Mouse (Mus musculus) heart, embryonic 13.5 days (tissue): ENCODE data around the gene Ephb2. TPM values are rescaled to one million over a fixed set of nuclear protein-coding genes. Genes with fewer than 3 reads are reported as not detected.

Experiments used
- ATAC-seq: fragments of 200-750 bp; cut with Nextera tagmentation; 2 replicates; pipeline ENCODE4 v1.8.0; 2017; ENCODE audit warnings: moderate TSS enrichment; ENCODE audit not compliant: insufficient number of reproducible peaks, low FRiP score, low TSS enrichment; ENCODE audit errors: extremely low read depth
- H3K27ac ChIP-seq: fragments of 300-500 bp; sonication (generic); replicated peaks from 2 replicates; pipeline ENCODE4 v1.5.1; 2015; ENCODE audit warnings: moderate library complexity, mild to moderate bottlenecking, inconsistent platforms
- H3K27me3 ChIP-seq: fragments of 300-500 bp; sonication (generic); replicated peaks from 2 replicates; pipeline ENCODE4 v1.6.1; 2015; ENCODE audit warnings: mild to moderate bottlenecking, inconsistent platforms
- H3K36me3 ChIP-seq: fragments of 300-500 bp; sonication (generic); 2 replicates; pipeline ENCODE4 v1.6.1; 2015; ENCODE audit warnings: mild to moderate bottlenecking, inconsistent platforms
- H3K4me1 ChIP-seq: fragments of 300-500 bp; sonication (generic); 2 replicates; pipeline ENCODE4 v1.6.1; 2015; ENCODE audit warnings: inconsistent platforms
- H3K4me2 ChIP-seq: fragments of 300-500 bp; sonication (generic); 2 replicates; pipeline ENCODE4 v1.6.1; 2015; ENCODE audit warnings: inconsistent platforms, mild to moderate bottlenecking, moderate library complexity
- H3K4me3 ChIP-seq: fragments of 300-500 bp; sonication (generic); 2 replicates; pipeline ENCODE4 v1.5.1; 2015; ENCODE audit warnings: moderate library complexity, mild to moderate bottlenecking, inconsistent platforms
- H3K9ac ChIP-seq: fragments of 300-500 bp; sonication (generic); 2 replicates; pipeline ENCODE4 v1.6.1; 2015; ENCODE audit warnings: inconsistent platforms, mild to moderate bottlenecking, moderate library complexity
- H3K9me3 ChIP-seq: fragments of 300-500 bp; sonication (generic); 2 replicates; pipeline ENCODE4 v1.6.1; 2016; ENCODE audit warnings: inconsistent platforms
- WGBS: fragments of 180-500 bp; shearing (Covaris S2); methylation state at CpG from one replicate; pipeline ENCODE4 v1.1.7; 2015; ENCODE audit warnings: mixed read lengths; 5-methylcytosine and 5-hydroxymethylcytosine counted together
- polyA plus RNA-seq: library from polyadenylated mRNA; unstranded; fragments of >200 nt; fragmentation: Nextera tagmentation; extraction: Ambion mirVana; gene quantifications from 2 replicates; pipeline ENCODE4 v1.2.1, GENCODE M21; 2015

Ephb2 gene
- polyA plus RNA-seq, 1 experiment from 2014 or later = 1.2 TPM

GRCm38 (mm10) chr4:136816701-136817100 lies 19.1 kb downstream of the Ephb2 start:
- Histone ChIP-seq H3K4me2 (no peak overlapping the region), H3K9me3 (no peaks in the 10 kb centered on the region), H3K9ac (no peak overlapping the region), H3K27ac (no peak overlapping the region), H3K4me3 (no peak overlapping the region), H3K27me3 (peaks cover 25% of the 10 kb centered on the region), H3K4me1 (peaks cover 14% of the 10 kb centered on the region), H3K36me3 (no peaks in the 10 kb centered on the region)
- no peak for ATAC-seq
- WGBS = 23% methylated on average over 7 of the region's 7 CpGs

DNA sequence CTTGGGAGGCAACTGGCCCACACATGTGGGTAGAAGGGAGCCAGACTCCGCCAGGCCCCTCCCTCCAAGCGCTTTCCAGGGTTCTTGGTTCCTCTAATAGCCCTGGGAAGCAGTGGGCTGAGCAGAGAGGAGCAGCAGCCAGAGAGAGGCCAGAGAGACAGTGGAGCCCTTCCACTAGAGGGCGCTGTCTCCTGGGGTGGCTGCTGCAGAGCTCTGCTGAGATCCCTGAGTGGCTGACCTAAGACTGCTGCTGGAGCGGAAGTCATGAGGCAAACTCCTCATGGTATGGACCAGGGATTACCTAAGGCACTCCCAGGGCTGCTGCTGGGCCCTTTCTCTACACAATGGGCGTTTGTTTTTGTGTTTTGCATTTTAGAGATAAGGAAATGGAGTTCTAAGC lies 20.4 kb downstream of the Ephb2 start:
- no peak for ATAC-seq
- no peak overlapping the region for H3K27ac ChIP-seq
- no peaks in the 10 kb centered on the region for H3K36me3 ChIP-seq
- peaks cover 25% of the 10 kb centered on the region for H3K4me1 ChIP-seq
- WGBS = 60% methylated on average over 5 of the region's 5 CpGs
- peaks cover 13% of the 10 kb centered on the region for H3K27me3 ChIP-seq
- H3K9ac ChIP-seq = no peak overlapping the region
- H3K9me3 ChIP-seq = no peaks in the 10 kb centered on the region
- no peak overlapping the region for H3K4me3 ChIP-seq
- H3K4me2 ChIP-seq = no peak overlapping the region

GRCm38 (mm10) chr4:136812543-136812942 lies 23.2 kb downstream of the Ephb2 start:
- Histone ChIP-seq H3K4me3 (no peak overlapping the region), H3K9me3 (no peaks in the 10 kb centered on the region)
- 43% methylated on average over 4 of the region's 4 CpGs for WGBS

GRCm38 (mm10) chr4:136811596-136811995 lies 24.2 kb downstream of the Ephb2 start:
- no peaks in the 10 kb centered on the region for H3K27me3 ChIP-seq
- H3K4me3 ChIP-seq = no peak overlapping the region
- no peak for ATAC-seq
- 38% methylated on average over 6 of the region's 6 CpGs for WGBS
- no peaks in the 10 kb centered on the region for H3K36me3 ChIP-seq
- H3K4me1 ChIP-seq = peaks cover 36% of the 10 kb centered on the region
- no peaks in the 10 kb centered on the region for H3K9me3 ChIP-seq
- no peak overlapping the region for H3K4me2 ChIP-seq
- H3K27ac ChIP-seq = no peak overlapping the region
- H3K9ac ChIP-seq = no peak overlapping the region

More at GRCm38 (mm10) chr4:136812543-136812942, 23.2 kb downstream of the Ephb2 start:
- no peak overlapping the region for H3K27ac ChIP-seq
- no peak overlapping the region for H3K9ac ChIP-seq
- no peak for ATAC-seq
- H3K4me2 ChIP-seq = no peak overlapping the region
- H3K27me3 ChIP-seq = peaks cover under 1% of the 10 kb centered on the region
- peaks cover 30% of the 10 kb centered on the region for H3K4me1 ChIP-seq
- no peaks in the 10 kb centered on the region for H3K36me3 ChIP-seq

- no peak overlapping the region for H3K4me3 ChIP-seq
- no peak for ATAC-seq
- no peak overlapping the region for H3K27ac ChIP-seq
- no peaks in the 10 kb centered on the region for H3K36me3 ChIP-seq
- H3K9me3 ChIP-seq = no peaks in the 10 kb centered on the region
- peaks cover 22% of the 10 kb centered on the region for H3K27me3 ChIP-seq
- H3K4me1 ChIP-seq = peaks cover 45% of the 10 kb centered on the region
- 0 out of 2 replicates have a peak overlapping the region, but pooled peaks have one; percentile 28 for H3K9ac ChIP-seq
- 34% methylated on average over 11 of the region's 11 CpGs for WGBS
- H3K4me2 ChIP-seq = no peak overlapping the region
Observed at GRCm38 (mm10) chr4:136808478-136808877, 27.3 kb downstream of the Ephb2 start.

- no peaks in the 10 kb centered on the region for H3K36me3 ChIP-seq
- WGBS = 61% methylated on average over 11 of the region's 11 CpGs
- no peak for ATAC-seq
- no peaks in the 10 kb centered on the region for H3K9me3 ChIP-seq
- peaks cover 23% of the 10 kb centered on the region for H3K27me3 ChIP-seq
- H3K9ac ChIP-seq = no peak overlapping the region
- peaks cover 54% of the 10 kb centered on the region for H3K4me1 ChIP-seq
- H3K4me3 ChIP-seq = no peak overlapping the region
- H3K4me2 ChIP-seq = no peak overlapping the region
- no peak overlapping the region for H3K27ac ChIP-seq
Observed at GRCm38 (mm10) chr4:136807448-136808009, 28.3 kb downstream of the Ephb2 start.

DNA sequence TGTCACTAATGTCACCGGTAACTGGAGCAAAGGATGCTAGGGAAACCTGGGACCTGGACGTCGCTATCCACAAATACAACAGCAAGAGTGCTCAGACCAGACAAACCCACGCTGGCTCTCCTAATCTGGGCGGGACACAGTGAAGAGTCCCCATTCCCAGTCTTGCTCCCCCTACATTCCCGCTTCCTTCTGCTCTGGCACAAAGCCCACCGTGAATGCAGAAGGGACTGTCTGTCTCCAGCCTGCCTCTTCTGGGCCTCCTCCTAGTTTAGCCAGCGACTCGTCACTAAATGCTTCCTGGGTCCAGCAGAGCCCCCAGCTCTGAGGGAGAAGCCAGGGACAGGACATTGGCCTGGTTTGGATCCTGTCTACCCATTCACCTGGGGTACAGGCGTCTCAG lies 29.5 kb downstream of the Ephb2 start:
- Histone ChIP-seq H3K4me3 (no peak overlapping the region), H3K27me3 (peaks cover 28% of the 10 kb centered on the region), H3K36me3 (no peaks in the 10 kb centered on the region), H3K9ac (peak overlapping the region; percentile 50; the same call in 1 of the 2 replicates), H3K9me3 (no peaks in the 10 kb centered on the region), H3K4me1 (peaks cover 61% of the 10 kb centered on the region), H3K27ac (0 out of 2 replicates have a peak overlapping the region, but pooled peaks have one; percentile 32), H3K4me2 (no peak overlapping the region)
- no peak for ATAC-seq
- WGBS = 46% methylated on average over 10 of the region's 10 CpGs

DNA sequence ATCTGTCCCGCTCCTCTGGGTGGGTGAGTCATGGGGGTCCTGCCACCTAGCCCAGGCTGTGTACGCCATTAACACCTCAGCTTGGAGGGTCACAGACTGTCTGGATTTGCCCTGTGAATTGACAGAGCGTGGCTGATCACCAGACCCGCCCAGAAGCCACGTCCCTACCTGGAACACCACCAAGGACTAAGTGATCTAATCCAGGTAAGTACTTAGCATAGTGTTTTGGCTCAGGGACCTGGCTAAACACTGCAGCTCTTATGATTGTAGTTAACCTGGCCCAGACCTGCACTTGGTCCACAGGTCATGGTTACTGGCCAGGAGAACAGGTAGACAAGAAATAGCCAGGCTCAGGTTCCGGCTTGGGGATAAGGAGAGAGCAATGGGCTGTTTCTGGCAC lies 31.4 kb downstream of the Ephb2 start:
- Histone ChIP-seq H3K4me2 (no peak overlapping the region), H3K27ac (no peak overlapping the region), H3K27me3 (peaks cover 40% of the 10 kb centered on the region), H3K9ac (no peak overlapping the region), H3K9me3 (no peaks in the 10 kb centered on the region), H3K36me3 (no peaks in the 10 kb centered on the region), H3K4me1 (peaks cover 72% of the 10 kb centered on the region), H3K4me3 (no peak overlapping the region)
- ATAC-seq = no peak
- 82% methylated on average over 6 of the region's 6 CpGs for WGBS

- WGBS = 11% methylated on average over 12 of the region's 12 CpGs
Observed at GRCm38 (mm10) chr4:136802446-136802845, 33.3 kb downstream of the Ephb2 start.

GRCm38 (mm10) chr4:136801944-136802343 lies 33.8 kb downstream of the Ephb2 start:
- H3K27me3 ChIP-seq = peaks cover 47% of the 10 kb centered on the region
- peak overlapping the region; percentile 53; the same call in 1 of the 2 replicates for H3K4me2 ChIP-seq
- H3K9ac ChIP-seq = no peak overlapping the region
- H3K4me1 ChIP-seq = peaks cover 72% of the 10 kb centered on the region
- no peaks in the 10 kb centered on the region for H3K36me3 ChIP-seq
- H3K27ac ChIP-seq = no peak overlapping the region
- no peaks in the 10 kb centered on the region for H3K9me3 ChIP-seq
- no peak overlapping the region for H3K4me3 ChIP-seq
- ATAC-seq = no peak
- WGBS = 63% methylated on average over 5 of the region's 5 CpGs

More at GRCm38 (mm10) chr4:136802446-136802845, 33.3 kb downstream of the Ephb2 start:
- no peaks in the 10 kb centered on the region for H3K36me3 ChIP-seq
- peaks cover 47% of the 10 kb centered on the region for H3K27me3 ChIP-seq
- peak overlapping the region; percentile 29; the same call in 1 of the 2 replicates for H3K27ac ChIP-seq
- peaks cover 73% of the 10 kb centered on the region for H3K4me1 ChIP-seq
- H3K9me3 ChIP-seq = no peaks in the 10 kb centered on the region
- ATAC-seq = no peak
- H3K4me3 ChIP-seq = peak overlapping the region; percentile 8; the same call in 1 of the 2 replicates
- H3K9ac ChIP-seq = peak overlapping the region; percentile 61; the same call in 1 of the 2 replicates
- peak overlapping the region; percentile 53 for H3K4me2 ChIP-seq

GRCm38 (mm10) chr4:136801463-136801862 lies 34.3 kb downstream of the Ephb2 start:
- H3K27me3 ChIP-seq = peaks cover 48% of the 10 kb centered on the region
- no peak overlapping the region for H3K27ac ChIP-seq
- 86% methylated on average over 8 of the region's 8 CpGs for WGBS
- no peak for ATAC-seq
- H3K4me3 ChIP-seq = no peak overlapping the region
- no peak overlapping the region for H3K9ac ChIP-seq
- H3K36me3 ChIP-seq = no peaks in the 10 kb centered on the region
- no peak overlapping the region for H3K4me2 ChIP-seq
- H3K4me1 ChIP-seq = peaks cover 67% of the 10 kb centered on the region
- H3K9me3 ChIP-seq = no peaks in the 10 kb centered on the region

DNA sequence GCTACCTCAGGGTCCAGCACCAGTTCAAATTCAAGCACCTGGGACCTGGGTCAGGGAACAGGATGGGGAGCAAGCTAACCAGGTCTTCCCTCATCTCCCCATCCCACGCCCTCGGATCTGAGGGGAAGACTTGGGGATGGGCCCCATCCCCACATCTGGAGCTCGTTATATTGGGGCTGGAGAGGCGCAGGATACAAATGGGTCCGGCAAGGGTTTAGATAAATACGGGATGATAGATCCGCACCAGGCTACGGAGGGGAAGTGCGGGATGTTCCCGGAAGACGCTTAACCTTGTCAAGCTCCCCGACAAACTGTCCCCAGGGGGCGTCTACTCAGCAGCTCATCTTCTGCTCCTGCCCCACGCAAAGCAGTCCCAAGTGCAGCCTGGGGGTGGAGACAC lies 35.4 kb downstream of the Ephb2 start:
- no peak overlapping the region for H3K9ac ChIP-seq
- H3K4me1 ChIP-seq = peaks cover 60% of the 10 kb centered on the region
- H3K4me3 ChIP-seq = no peak overlapping the region
- H3K9me3 ChIP-seq = no peaks in the 10 kb centered on the region
- ATAC-seq = no peak
- no peak overlapping the region for H3K27ac ChIP-seq
- no peaks in the 10 kb centered on the region for H3K36me3 ChIP-seq
- 37% methylated on average over 14 of the region's 14 CpGs for WGBS
- H3K27me3 ChIP-seq = peaks cover 43% of the 10 kb centered on the region
- H3K4me2 ChIP-seq = no peak overlapping the region
